Mouse (Mus musculus): ENCODE data around the gene Acly.

Acly gene

DNA sequence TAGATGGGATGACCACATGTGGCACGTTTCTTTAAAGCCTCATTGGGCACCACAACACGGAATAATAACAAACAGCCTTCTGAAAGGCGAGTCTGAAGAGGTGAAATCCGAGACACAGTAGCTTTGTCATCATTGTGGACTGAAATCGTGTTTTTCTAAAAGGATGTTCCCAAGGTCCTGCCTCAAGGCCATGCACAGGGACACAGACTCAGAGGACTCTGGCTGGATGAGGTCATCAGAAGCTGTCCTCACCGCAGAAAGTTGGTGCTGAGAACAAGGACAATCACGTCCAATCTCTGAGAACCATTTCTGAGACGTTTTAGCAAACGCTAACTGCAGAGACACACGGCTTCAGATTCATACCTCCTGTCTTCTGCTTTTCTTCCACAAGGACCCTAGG lies 14.1 kb downstream of the Acly start:
- in situ Hi-C loops (cut with MboI, MseI): loop anchor here (5.0 kb wide), 1 partner anchor 1506 kb away; no protein-coding TSS in a partner anchor

DNA sequence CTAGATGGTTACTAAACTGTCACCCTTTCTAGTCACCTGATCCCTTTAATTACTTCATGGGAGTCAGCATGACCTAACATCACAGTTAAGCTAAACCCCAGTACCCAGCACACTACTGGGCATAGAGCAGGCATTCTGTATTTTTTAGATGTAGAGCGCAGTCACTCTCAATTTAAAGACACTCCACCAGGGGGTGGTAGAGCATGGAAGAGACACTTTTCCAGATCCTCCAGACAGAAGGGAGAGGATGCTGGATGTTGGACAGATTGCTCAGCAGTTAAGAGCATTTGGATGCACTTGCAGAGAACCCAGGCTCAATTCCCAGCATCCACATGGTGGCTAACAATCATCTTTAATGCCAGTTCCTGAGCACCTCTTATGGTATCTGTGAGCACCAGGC lies 15.4 kb downstream of the Acly start:
- in situ Hi-C loops (cut with MboI, MseI): loop anchor here (5.0 kb wide), 1 partner anchor 1505 kb away; no protein-coding TSS in a partner anchor

DNA sequence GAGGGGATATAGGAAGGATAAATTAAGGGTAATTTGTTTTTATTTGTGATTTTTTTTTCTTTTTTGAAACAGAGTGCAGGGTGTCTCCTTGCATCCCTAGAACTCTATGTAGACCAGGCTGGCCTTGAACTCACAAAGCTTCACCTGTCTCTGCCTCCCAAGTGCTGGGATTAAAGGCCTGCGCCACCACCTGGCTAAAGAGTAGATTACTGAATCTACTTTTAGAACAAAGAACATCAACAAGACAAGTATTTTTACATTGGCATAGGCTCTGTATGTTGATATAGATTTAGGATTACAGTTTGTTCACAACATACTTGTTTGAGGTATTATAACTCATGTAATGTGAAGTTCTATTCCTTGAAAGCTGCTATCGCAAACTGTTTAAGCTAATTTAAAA lies 17.2 kb downstream of the Acly start:
- in situ Hi-C loops (cut with MboI, MseI): loop anchor here (5.0 kb wide), 1 partner anchor 1503 kb away; no protein-coding TSS in a partner anchor

DNA sequence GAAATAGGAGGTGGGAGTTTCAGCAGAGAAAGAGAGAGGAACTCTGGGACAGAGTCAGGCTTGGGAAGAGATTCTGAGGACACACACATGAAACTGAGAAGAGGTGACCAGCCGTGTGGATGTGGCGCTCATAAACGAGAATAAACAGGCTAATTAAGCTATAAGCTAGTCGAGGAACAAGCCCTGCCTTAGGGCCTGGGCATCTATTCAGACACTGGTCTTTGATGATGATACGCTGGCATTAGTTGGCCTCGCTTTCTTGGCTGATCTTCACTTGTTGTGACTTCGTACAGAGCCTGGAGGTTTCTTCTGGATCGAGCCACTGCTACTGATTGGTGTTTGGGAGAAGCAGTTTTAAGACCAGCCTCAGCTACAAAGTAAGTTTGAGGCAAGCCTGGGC lies 21.8 kb downstream of the Acly start:
- in situ Hi-C loops (cut with MboI, MseI): no loop called here

DNA sequence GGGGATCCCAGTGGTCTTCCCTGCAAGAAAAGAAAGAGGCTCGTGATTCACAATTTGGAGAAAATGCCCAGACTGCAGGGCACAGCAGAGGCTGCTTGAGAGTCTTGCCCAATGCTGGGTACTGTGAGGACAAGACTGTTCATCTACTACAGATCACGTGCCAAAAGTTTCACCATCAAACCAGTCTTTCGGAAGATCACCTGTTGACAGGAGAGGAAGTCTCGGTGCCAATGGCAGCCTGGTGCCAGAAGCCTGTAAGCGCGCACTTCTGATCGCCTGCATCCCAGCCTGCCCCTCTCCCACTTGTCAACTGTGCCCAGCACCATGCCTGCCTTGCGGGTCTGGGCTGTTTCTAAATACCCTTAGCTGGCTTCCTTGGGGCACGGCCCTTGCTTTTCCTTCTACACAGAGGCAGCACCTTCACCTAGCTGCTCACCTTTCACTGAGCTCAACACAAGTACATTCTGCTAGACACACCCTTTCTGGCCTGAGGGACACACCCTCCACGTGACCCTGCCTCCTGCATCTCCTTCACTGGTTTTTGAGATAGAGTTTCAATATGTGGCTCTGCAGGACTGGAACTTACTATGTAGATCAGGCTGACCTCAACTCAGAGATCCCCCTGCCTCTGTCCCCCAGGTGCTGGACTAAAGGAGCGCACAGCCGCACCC lies 22.7 kb downstream of the Acly start:
- in situ Hi-C loops (cut with MboI, MseI): no loop called here

DNA sequence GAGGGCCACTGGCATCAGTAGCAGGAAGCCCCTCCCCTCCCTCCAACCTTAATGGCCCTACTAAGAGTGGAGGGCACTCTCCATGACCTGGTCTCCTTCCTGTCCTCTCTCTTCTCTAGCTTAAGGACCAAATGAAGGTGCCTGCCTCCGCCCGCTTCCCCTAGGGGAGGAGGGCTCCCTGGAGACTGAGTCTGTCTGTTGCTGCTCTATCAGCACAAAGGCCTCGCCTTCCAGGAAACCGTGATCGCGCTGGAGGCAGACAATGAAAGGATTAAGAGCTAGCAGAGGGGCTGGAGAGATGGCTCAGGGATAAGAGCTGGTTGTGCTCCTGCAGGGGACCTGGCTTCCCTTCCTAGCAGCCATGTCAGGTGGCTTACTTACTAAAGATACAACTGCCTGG lies 26.5 kb downstream of the Acly start:
- in situ Hi-C loops (cut with MboI, MseI): no loop called here

DNA sequence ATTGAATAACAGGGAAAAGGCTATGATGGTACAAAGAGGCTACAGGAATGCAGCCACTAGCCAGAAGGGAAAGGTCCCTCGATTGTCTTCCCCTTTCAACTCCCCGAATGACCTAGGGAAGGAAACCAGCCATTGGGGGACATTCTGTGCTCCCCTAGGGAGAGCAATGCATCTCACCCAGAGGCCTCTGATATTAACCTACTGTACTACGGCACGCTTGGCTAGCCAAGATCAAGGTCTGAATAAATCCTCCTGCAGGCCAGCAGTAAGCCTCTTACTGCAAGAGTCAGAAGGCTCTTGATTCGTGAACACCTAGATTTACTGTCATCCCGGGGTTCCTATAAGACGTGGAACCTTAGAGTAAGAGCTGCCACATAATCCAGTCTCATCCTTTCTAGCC lies 27.1 kb downstream of the Acly start:
- in situ Hi-C loops (cut with MboI, MseI): no loop called here

DNA sequence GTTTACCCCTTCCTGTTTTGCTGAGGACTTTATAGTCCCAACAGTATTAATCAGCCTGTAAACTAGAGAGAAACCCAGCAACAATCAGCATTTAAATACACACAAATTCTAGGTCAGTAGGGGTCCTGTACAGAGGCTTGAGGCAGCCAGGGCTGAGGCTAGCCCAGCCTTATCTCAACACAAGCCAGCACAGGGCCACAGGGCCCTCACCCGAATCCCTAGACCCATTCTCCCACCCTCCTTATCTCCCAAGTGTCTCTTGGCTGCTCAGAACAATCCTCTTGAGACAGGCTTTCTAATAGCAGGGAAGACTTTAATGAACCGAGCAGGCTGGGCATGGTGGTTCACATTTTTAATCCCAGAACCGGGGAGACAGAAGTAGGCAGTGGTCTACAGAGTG lies 27.6 kb downstream of the Acly start:
- in situ Hi-C loops (cut with MboI, MseI): no loop called here

DNA sequence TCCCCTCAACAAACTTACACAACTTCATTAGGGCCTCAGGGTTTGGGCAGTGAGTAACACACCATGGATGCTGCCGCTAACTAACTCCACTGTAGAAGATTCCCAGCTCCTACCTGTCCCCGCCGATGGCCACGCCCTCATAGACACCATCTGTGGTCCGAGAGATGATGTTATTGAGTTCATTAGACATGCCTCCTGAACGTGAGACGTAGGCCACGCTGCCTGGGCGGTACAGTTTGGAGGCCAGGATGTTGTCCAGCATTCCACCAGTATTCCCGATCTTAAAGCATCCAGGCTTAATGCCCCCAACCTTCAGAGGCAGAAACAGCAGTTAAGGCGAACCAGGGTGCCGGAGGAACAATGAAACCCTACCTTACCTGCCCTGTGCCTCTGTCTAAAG lies 34.0 kb downstream of the Acly start:
- in situ Hi-C loops (cut with MboI, MseI): no loop called here

DNA sequence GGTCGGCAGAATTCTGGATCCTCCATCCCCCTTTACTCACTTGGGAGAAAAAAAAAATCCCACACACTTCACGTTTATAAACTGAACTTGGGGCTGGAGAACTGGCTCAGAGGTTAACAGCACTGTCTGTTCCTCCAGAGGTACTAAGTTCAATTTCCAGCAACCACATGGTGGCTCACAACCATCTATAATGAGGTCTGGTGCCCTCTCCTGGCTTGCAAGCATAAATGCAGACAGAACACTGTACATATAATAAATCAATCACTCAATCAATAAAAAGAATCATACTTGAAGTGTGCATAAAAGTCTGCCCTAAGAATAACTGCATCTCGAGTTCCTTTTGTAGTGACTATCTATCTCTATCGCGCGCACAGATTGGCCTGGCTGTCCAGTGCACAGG lies 36.8 kb downstream of the Acly start:
- in situ Hi-C loops (cut with MboI, MseI): no loop called here

DNA sequence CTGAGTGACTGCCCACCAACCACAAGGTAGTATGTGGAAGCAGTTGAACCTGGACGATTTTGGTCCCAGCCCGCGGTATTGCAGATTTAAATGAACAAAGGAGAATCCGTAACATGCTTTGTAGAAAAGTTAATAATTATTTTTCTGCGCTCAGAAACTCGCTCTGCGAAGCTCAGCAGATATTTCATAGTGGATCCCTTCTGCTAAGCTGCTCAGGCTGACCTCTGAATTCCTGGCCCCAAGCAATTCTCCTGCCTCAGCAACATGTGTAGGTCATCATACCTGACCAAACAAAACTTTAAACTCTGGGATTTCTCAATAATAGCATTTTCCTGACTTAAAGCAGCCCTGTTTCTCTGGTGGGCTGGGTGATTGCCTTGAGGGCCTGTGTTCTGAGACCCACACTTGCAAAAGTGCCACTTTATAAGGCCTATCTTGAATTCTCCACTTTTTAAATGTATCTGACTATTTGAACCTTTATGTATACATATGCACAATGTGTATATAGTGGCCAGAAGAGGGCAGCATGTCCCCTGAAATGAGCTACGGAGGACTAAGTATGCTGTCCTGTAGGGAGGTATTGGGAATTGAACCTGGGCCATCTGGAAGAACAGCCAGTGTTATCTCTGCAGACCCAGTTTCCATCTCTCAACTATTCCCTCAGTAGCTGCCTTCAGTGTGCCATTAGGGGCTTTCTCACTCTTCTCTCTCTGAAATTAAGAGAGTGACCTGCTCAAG lies 41.8 kb downstream of the Acly start:
- in situ Hi-C loops (cut with MboI, MseI): no loop called here

DNA sequence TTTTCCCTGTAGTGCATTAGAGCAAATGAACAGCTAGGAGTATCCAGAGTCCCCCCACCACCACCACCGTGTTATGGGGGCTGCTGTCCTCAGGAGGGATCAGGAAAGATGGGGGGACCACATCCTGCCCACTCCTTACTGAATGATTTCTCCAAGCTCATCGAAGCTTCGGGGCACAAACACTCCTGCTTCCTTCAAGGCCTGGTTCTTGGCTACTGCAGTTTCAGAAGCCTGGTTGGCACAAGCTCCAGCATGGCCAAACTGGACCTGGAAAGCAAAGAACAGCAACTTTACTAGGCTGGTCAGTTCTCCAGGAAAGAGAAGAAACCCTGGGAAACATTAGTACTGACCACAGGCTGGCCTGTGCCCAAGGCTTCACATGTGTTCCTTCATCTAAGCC lies 43.3 kb downstream of the Acly start:
- in situ Hi-C loops (cut with MboI, MseI): loop anchor here (5.0 kb wide), 2 partner anchors 37 to 122 kb away; no protein-coding TSS in a partner anchor

DNA sequence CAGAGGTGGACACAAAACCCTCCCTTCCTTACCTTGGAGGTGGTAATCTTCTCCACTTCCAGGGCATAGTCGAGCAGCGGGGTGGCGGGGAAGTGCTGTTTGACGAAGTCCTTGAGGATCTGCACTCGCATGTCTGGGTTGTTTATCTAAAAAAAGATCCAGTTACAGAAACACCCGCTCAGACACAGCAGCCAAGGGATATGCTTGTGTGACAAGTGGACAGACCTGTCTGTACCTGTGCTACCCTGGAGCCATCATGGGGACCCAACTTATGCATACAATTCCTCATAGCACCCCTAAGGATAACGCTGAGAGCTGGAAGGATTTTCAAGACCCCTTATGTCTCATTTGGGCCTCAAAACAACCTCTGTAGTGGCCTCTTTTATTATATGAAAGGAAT lies 48.6 kb downstream of the Acly start:
- in situ Hi-C loops (cut with MboI, MseI): no loop called here

DNA sequence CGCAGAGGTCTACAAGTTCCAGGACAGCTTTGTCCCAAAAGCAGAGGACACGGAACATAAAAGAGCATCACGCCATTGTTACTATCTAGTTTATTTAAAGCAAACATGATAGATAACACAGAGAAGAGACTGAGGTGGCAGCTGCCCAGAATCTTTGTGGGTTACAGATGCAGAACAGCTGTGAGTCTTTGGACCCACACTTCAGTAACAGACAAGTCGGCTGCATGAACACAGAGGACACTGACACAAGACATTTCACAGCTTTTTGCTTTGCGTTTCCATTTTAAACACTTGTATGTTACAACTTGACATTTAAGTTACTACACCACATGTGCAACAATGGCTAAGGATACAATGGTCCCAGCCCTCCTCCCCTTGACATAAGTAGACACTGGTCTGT lies 51.5 kb downstream of the Acly start:
- in situ Hi-C loops (cut with MboI, MseI): no loop called here

DNA sequence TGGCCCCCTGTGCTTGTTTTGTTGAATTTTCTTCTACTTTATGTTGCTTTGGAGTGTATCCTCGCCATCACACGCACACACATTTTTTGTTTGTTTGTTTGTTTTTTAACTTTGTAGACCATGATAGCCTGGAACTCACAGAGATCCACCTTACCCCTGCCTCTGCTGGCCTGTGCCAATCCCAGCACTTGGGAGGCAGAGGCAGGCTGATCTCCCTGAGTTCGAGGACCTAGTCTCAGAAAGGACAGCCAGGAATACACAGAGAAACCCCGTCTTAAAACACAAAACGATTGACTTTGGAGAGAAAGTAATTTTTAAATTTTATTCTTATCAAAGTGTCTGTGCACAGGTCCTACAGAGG lies 54.9 kb downstream of the Acly start:
- in situ Hi-C loops (cut with MboI, MseI): no loop called here

DNA sequence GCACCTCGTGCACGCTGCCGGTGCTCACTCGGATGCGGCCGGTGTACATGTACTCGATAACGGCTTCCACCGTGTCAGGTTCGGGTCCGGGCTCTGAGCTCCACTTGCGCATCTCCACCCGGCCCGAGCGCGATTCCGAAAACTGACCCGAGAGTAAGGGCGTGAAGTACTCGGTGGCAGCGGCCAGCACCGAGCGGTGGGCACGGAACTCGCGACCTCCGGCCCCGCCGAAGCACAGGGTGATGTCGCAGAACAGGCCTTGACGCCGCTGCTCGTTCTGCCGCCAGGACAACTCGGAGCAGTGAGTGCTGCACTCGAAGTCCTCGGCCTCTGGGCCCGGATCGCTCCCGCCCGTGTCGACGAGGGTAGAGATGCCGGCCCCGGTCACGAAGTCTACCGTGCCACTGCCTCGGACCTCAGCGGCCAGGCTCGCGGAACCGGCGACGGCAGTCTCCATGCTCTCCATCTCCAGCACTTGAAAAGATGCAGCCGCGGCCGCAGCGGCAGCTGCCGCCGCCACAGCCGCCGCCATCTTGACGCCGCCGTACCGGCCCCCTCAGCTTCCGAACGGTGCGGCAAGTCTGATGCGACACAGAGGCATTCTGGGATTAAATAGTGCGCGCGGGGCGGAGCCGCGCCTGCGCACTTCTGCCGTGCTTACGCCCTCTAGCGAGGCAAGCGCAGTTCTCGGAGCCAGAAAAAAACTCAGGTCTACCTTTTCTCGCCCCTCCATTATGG lies 55.4 kb downstream of the Acly start, which contains the start of gene Klhl11:
Klhl11 (minus strand) TSS at position 545 of the 738 bp plus-strand sequence.
- in situ Hi-C loops (cut with MboI, MseI): no loop called here

DNA sequence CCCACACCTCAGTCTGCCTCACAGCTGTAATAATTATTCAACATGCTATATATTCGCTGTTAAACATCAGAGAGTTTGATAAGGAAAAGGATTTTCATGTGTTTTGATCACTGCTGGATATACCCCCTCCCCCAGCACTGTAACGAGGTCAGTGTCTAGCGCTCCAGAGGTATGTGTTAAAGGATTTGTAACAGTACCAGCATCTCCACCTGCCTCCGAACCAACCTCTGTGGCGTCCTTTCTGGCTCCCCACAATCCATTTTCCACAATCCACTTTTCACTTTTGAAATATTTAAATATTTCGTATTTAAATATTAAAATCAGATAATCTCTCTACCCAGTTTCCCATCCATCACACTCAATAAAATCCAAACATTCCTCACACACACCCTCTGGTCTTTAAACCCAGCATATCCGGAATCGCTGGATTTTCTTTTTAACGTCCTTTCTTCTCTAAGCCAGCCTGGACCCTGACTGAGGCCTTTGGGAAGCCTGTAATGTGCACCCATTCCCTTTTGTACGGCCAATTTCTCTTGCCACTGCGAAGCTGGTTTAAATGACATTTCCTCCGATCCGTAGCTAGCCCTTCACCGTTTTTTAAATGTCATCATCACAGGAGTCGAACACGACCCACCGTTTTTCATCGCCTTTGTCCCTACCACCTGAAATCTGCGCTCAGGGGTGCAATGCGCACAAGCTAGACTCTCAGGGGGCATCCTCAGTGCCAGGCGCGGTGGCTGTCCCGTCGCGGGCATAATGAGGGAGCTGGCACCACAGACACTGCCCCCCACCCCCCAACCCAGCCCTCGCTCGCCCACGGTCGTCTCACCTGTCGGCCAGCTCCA lies 56.2 kb downstream of the Acly start:
- in situ Hi-C loops (cut with MboI, MseI): no loop called here

DNA sequence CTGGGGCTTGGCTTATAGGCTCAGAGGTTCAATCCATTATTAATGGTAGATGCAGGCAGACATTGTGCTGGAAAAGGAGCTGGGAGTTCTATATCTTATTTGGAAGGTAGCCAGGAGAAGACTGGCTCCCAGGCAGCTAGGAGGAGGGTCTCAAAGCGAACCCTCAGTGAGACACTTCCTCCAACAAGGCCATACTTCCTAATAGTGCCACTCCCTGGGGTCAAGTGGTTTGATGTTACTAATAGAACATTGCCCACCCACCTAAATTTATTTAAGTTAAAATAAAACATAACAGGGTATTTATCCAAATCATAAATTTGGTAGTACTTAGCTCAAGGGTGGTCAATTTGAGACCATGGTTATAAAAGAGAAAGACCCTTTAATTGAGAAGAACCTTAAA lies 62.0 kb downstream of the Acly start:
- in situ Hi-C loops (cut with MboI, MseI): no loop called here

DNA sequence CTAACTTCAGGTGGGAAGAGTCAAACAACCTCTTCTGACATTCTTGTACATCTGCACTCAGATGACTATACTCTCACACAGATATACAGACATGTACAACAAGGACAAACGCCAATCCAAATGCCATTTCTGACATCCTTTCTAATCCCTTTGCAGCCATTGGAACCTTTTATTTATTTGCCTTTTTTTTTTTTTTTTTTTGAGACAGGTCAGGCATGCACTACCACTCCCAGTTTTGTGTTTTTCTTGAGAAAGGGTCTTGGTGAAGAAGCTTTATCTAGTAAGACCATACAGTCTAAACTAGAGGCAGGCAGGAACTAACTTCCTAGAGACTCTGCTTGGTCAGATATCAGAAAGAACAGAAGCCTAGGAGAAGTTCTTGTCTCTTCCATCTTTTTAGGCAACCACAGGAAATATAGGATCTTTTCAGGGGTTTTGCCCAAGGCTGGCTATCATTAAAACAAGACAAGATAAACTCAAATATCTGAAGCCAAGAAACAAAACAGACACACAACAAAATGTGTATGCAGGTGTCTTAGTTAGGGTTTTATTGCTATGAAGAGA lies 62.5 kb downstream of the Acly start:
- in situ Hi-C loops (cut with MboI, MseI): no loop called here

DNA sequence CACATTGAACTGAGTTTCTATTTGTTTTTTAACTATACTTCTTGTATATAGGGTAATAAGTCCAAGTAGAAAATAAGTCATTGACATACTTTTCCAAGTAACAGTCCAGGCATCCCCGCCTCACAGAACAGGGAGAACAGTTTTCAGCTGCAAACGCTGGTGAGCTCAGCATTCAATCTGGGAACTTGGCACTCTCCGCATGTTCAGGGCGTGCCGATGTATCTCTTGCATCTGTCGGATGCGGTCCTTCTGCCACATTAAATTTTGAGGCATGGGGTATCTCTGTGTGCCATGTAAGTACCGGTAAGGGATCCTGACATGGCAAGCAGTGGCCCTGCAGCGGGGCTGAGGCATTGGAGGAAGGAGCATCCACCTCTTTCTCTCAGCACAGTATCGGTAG lies 65.1 kb downstream of the Acly start:
- in situ Hi-C loops (cut with MboI, MseI): no loop called here

DNA sequence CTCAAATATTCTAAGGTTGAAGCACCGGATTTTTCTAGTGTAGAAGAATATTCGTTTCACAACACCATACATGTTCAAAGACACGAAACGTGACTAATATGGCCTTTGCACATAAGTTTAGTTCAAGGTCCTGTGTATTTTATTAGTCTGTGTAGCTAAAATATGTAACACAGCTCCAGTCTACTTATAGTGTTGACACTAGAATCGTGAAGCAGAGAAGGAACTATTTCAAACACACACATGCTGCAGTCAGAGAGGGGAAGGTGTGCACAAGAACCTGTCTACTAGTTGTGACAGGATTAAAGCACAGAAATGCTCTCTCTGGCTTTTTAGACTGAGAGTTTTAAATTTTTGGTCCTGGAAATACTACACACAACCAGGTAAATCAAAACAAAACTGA lies 70.1 kb downstream of the Acly start:
- in situ Hi-C loops (cut with MboI, MseI): no loop called here

All from T-helper 2 cell (primary cell).